Mouse (Mus musculus) testis, adult 2 months (tissue): ENCODE measurements around the gene Gm21981.

Experiments
- CTCF ChIP-seq: fragments of 200-500 bp; IDR thresholded peaks from 2 replicates; pipeline ENCODE4 v1.5.1; 2012; ENCODE audit warnings: low read depth, mild to moderate bottlenecking, inconsistent platforms, low read length, moderate library complexity; ENCODE audit not compliant: control insufficient read depth, insufficient read depth, insufficient replicate concordance
- POLR2A ChIP-seq: fragments of 200-500 bp; IDR thresholded peaks from 2 replicates; pipeline ENCODE4 v1.6.1; 2012; ENCODE audit warnings: low read depth, mild to moderate bottlenecking, inconsistent platforms, low read length, moderate library complexity; ENCODE audit not compliant: control insufficient read depth

DNA sequence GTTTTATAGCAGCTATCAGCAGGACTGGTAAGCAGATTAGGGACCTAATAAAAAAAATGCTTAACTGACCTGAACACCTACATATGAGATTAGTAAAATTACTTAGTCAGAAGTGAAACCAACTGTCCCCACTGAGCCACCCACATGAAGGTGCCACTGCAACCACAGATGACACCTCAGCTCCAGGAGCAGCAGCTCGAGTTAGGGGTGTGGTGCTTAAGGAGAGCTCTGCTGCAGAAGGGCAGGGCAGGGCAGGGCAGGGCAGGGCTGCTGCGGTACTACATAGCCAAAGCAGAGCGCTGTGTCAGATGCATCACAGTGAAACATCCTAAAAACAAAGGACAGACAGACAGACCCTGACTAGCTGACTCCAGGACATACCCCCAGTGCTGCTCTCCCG is 11.4 kb downstream of the Gm21981 start:
- no peak for TF ChIP-seq CTCF
- no peak for TF ChIP-seq POLR2A
